Mouse (Mus musculus) bone marrow, adult 2 months (tissue): Measurements from ENCODE around the gene Dnase1l1.

Experiments used
- CTCF ChIP-seq: fragments of 200-500 bp; IDR thresholded peaks from 2 replicates; pipeline ENCODE4 v1.5.1; 2011; ENCODE audit warnings: low read length, control low read depth; ENCODE audit not compliant: control insufficient read depth, insufficient read depth
- POLR2A ChIP-seq: fragments of 200-500 bp; IDR thresholded peaks from 2 replicates; pipeline ENCODE4 v1.6.1; 2011; ENCODE audit warnings: low read depth, mild to moderate bottlenecking, control low read depth, low read length, borderline replicate concordance; ENCODE audit not compliant: control insufficient read depth

DNA sequence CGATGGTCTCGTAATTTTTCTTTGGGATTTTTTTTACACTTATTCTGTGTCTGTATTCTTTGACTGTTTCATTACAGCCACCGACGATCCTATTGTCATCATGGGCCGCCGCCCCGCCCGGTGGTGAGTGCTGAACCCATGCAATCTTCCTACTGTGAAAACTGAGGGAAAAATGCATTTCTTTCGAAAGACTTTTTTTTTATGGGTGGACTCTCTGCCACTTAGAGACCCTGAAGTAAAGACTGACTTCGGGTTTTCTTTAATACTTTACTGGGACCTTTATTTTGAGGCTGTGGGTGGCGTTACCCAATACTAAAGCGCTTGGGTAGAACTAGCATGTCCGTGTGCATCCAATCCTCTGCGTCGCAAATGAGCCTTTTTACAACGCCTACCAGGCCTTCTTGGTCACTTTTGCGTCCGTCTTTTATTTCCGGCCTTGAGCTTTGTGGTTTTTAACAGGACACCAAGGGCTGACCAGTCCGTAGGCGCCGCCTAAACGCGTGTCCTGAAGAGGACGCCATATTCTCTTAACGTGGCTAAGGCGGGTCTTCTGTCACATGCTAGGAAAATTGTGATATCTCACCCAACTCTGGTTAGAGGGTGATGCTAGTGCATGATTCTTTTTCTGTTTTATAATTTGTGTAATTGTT, 11.1 kb downstream of the Dnase1l1 start:
- TF ChIP-seq POLR2A: no peak
- TF ChIP-seq CTCF: no peak
